Mouse (Mus musculus) thymus, adult 2 months (tissue): ENCODE data around the gene Noct. TPM values are rescaled to one million over a fixed set of nuclear protein-coding genes. Genes with fewer than 3 reads are reported as not detected.

Source experiments
- DNase-seq: peaks from one replicate; pipeline ENCODE4 v3.0.0; 2021
- H3K27ac ChIP-seq: fragments of 200-500 bp; 2 replicates; pipeline ENCODE4 v1.5.1; 2012; ENCODE audit warnings: low read length, control low read depth; ENCODE audit not compliant: control insufficient read depth, insufficient read depth
- H3K27me3 ChIP-seq: fragments of 200-500 bp; 2 replicates; pipeline ENCODE4 v1.6.1; 2012; ENCODE audit warnings: mild to moderate bottlenecking, low read length, moderate library complexity, mixed read lengths; ENCODE audit not compliant: control insufficient read depth, insufficient read depth
- H3K36me3 ChIP-seq: fragments of 200-500 bp; 2 replicates; pipeline ENCODE4 v1.6.1; 2012; ENCODE audit warnings: mild to moderate bottlenecking, low read length, moderate library complexity; ENCODE audit not compliant: control insufficient read depth, insufficient read depth
- H3K4me1 ChIP-seq: fragments of 200-500 bp; replicated peaks from 2 replicates; pipeline ENCODE4 v1.6.1; 2012; ENCODE audit warnings: low read length; ENCODE audit not compliant: control insufficient read depth, insufficient read depth
- H3K4me3 ChIP-seq: fragments of 200-500 bp; 2 replicates; pipeline ENCODE4 v1.5.1; 2012; ENCODE audit warnings: mild to moderate bottlenecking, low read length, control low read depth, moderate library complexity; ENCODE audit not compliant: control insufficient read depth, insufficient read depth
- CTCF ChIP-seq: fragments of 200-500 bp; IDR thresholded peaks from 2 replicates; pipeline ENCODE4 v1.5.1; 2012; ENCODE audit warnings: mild to moderate bottlenecking, control low read depth, low read length, moderate library complexity, borderline replicate concordance; ENCODE audit not compliant: control insufficient read depth, poor library complexity, insufficient read depth; ENCODE audit errors: extremely low read depth
- POLR2A ChIP-seq: fragments of 200-500 bp; IDR thresholded peaks from 2 replicates; pipeline ENCODE4 v1.6.1; 2012; ENCODE audit warnings: mild to moderate bottlenecking, low read length, control low read depth, moderate library complexity; ENCODE audit not compliant: control insufficient read depth, poor library complexity, insufficient read depth; ENCODE audit errors: extremely low read depth
- WGBS: fragments of 180-500 bp; shearing (Covaris S2); methylation state at CpG from one replicate; pipeline ENCODE4 v1.1.7; 2018; 5-methylcytosine and 5-hydroxymethylcytosine counted together
- polyA plus RNA-seq: library from polyadenylated mRNA; depleted of rRNA; stranded (reverse); fragments of >200 nt; gene quantifications from 2 replicates; pipeline ENCODE4 v1.2.3, GENCODE M21; 2012

Noct gene
- polyA plus RNA-seq, 1 experiment: 30.8 TPM

GRCm38 (mm10) chr3:51198291-51198690 is 26.0 kb upstream of the Noct start:
- DNase-seq: no peak
- Histone ChIP-seq H3K27me3 (no peaks in the 10 kb centered on the region), H3K4me1 (no peaks in the 10 kb centered on the region), H3K36me3 (no peaks in the 10 kb centered on the region), H3K27ac (no peak overlapping the region), H3K4me3 (no peak overlapping the region)
- 95% methylated on average over 1 of the region's 1 CpGs for WGBS
- no peak for TF ChIP-seq POLR2A
- no peak for TF ChIP-seq CTCF

GRCm38 (mm10) chr3:51199130-51199529 is 25.1 kb upstream of the Noct start:
- H3K27ac ChIP-seq: no peak overlapping the region
- WGBS: 61% methylated on average over 6 of the region's 6 CpGs
- no peak for TF ChIP-seq POLR2A
- TF ChIP-seq CTCF: no peak

GRCm38 (mm10) chr3:51200311-51200710 is 23.9 kb upstream of the Noct start:
- no peak overlapping the region; the same call in 1 of the 2 replicates for H3K27ac ChIP-seq
- no peak for DNase-seq
- WGBS: 98% methylated on average over 4 of the region's 4 CpGs

More at GRCm38 (mm10) chr3:51199130-51199529, 25.1 kb upstream of the Noct start:
- Histone ChIP-seq H3K36me3 (no peaks in the 10 kb centered on the region), H3K27me3 (no peaks in the 10 kb centered on the region), H3K4me3 (no peak overlapping the region), H3K4me1 (no peaks in the 10 kb centered on the region)
- DNase-seq: no peak

GRCm38 (mm10) chr3:51200894-51201293 is 23.4 kb upstream of the Noct start:
- no peak overlapping the region for H3K27ac ChIP-seq
- no peaks in the 10 kb centered on the region for H3K36me3 ChIP-seq
- TF ChIP-seq POLR2A (no peak), CTCF (no peak)
- H3K4me1 ChIP-seq: no peaks in the 10 kb centered on the region
- DNase-seq: no peak
- no peak overlapping the region for H3K4me3 ChIP-seq
- no peaks in the 10 kb centered on the region for H3K27me3 ChIP-seq
- WGBS: 95% methylated on average over 7 of the region's 7 CpGs

More at GRCm38 (mm10) chr3:51200311-51200710, 23.9 kb upstream of the Noct start:
- Histone ChIP-seq H3K36me3 (no peaks in the 10 kb centered on the region), H3K27me3 (no peaks in the 10 kb centered on the region), H3K4me1 (no peaks in the 10 kb centered on the region), H3K4me3 (no peak overlapping the region)
- TF ChIP-seq CTCF: no peak

- 87% methylated on average over 9 of the region's 9 CpGs for WGBS
Measured at GRCm38 (mm10) chr3:51201986-51202385, 22.3 kb upstream of the Noct start.

GRCm38 (mm10) chr3:51202491-51202987 is 21.7 kb upstream of the Noct start:
- TF ChIP-seq CTCF: no peak
- TF ChIP-seq POLR2A: no peak
- Histone ChIP-seq H3K36me3 (no peaks in the 10 kb centered on the region), H3K4me3 (no peak overlapping the region), H3K27ac (no peak overlapping the region), H3K27me3 (no peaks in the 10 kb centered on the region), H3K4me1 (no peaks in the 10 kb centered on the region)
- 91% methylated on average over 8 of the region's 8 CpGs for WGBS
- DNase-seq: no peak

More at GRCm38 (mm10) chr3:51201986-51202385, 22.3 kb upstream of the Noct start:
- Histone ChIP-seq H3K27ac (no peak overlapping the region), H3K4me1 (no peaks in the 10 kb centered on the region), H3K36me3 (no peaks in the 10 kb centered on the region), H3K4me3 (no peak overlapping the region), H3K27me3 (no peaks in the 10 kb centered on the region)
- no peak for TF ChIP-seq POLR2A
- TF ChIP-seq CTCF: no peak
- no peak for DNase-seq

GRCm38 (mm10) chr3:51203906-51204305 is 20.3 kb upstream of the Noct start:
- WGBS: 94% methylated on average over 6 of the region's 6 CpGs
- H3K4me3 ChIP-seq: no peak overlapping the region
- no peak for DNase-seq
- no peaks in the 10 kb centered on the region for H3K27me3 ChIP-seq
- no peak for TF ChIP-seq POLR2A
- no peak for TF ChIP-seq CTCF
- H3K27ac ChIP-seq: no peak overlapping the region
- H3K4me1 ChIP-seq: no peaks in the 10 kb centered on the region
- no peaks in the 10 kb centered on the region for H3K36me3 ChIP-seq
